Mouse (Mus musculus) 3134 (cell line): ENCODE measurements around the gene Pola2.

Source experiments
- DNase-seq: peaks from one replicate; pipeline ENCODE4 v3.0.0-alpha.2; 2011; ENCODE audit warnings: low spot score; ENCODE audit not compliant: insufficient read length; ENCODE audit errors: extremely low read depth

Gene Pola2

DNA sequence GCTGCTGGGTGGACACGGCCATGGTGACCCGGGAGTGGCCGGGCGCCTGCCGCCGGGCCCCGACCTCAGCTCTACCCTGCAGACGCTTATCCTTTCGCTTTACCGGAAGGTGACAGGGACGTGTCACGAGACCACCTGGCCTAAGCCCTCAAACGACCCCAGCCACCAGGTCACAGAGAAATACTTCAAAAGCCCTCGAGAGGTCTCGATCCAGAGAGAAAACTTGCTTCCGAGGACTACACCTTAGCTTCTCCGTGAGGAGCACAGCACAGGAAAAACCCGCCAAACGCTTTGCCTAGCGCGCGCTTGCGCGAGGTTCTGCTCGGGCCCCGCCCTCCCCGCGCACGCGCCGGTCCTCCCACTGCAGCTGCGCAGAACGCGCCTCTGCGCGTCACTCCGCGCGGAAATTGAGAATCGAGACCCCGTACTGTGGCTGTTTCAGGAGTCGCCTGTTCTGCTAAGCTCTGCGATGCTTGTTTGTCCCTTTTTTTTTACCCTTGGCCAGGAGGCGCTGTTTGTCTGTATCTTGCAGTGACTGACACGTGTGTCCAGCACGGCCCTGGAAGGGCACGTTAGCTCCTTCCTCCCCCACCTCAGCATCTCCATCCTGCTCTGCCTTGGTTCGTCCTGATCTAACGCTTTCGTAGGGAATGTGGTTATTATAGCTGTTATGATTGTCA lies at the start of gene Pola2:
TSS of gene Pola2 (minus strand) at position 320 of the 680 bp plus-strand sequence.
- peak; percentile 89 for DNase-seq

DNA sequence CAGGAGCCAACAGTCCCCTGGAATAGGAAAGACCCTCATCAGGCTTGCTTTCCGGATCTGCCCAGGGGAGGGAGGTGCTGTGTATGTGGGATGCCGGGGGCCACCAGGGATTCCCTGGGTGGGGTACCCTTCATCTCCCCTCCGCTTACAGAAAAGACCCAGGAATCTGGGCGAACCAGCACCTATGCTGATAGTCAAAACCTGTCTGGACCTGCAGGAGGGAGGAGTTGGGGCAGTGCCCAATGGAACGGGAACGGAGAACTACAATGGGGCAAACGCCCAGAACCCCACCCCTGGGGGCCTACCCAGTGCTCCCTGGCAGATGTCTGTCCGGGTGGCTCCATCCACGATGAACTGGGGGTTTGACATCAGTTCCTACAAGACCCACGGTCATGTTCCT lies 49.7 kb upstream of the Pola2 start:
- no peak for DNase-seq

GRCm38 (mm10) chr19:6009137-6009536 lies 45.1 kb upstream of the Pola2 start:
- no peak for DNase-seq

DNA sequence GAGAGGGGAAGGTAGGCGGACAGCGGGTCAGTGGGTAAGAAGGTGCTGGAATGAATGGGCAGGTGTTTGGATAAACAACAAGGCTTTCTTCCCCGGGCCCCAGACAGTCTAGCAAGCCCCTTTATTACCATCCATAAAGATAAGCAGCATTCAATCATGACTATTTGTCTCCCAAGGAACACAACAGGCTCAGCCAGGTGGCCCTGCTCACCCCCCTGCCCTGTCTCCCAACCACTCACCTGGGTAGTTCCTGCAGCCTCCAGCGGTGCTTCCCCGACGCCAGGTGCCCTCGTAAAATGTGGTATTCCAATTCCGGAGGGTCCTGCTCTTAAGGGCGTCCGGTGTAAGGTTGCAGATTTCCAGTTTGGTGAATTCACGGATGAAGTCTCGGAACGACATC lies 43.0 kb upstream of the Pola2 start:
- DNase-seq = no peak

DNA sequence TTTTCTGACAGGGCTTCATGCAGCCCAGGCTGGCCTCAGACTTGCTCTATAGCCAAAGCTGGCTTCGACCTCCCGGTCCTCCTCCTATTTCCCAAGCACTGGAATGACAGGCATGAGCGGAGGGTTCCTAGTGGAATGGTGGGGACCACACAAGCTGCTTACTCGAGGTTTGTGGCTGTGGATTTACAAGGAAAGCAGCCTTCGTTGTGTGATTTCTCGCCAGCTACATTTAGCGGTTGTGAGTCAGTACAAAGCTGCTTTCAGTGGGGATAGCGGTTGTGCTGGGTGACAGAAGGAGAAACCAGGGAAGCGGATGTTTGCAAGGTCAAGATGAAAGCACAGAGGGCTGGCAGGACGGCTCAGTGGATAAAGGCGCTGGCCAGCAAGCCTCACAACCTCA lies 41.5 kb upstream of the Pola2 start:
- DNase-seq = no peak

DNA sequence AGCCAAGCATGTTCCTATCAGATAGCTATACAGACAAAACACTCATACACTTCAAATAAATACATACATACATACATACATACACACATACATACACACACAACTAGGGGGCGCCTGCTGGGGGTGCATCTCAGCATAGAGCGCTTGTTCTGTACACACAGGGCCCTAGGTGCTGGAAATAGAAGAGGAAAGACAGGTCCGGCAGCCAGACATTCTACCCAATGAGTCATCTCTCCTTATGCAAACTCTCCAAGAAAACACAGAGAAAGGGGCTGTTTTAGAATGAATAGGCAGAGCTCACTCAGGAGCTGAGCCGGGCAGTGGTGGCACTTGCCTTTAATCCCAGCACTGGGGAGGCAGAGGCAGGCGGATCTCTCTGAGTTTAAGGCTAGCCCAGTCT lies 36.0 kb upstream of the Pola2 start:
- no peak for DNase-seq

- DNase-seq = no peak
Observed at GRCm38 (mm10) chr19:5998180-5998579, 34.2 kb upstream of the Pola2 start.

DNA sequence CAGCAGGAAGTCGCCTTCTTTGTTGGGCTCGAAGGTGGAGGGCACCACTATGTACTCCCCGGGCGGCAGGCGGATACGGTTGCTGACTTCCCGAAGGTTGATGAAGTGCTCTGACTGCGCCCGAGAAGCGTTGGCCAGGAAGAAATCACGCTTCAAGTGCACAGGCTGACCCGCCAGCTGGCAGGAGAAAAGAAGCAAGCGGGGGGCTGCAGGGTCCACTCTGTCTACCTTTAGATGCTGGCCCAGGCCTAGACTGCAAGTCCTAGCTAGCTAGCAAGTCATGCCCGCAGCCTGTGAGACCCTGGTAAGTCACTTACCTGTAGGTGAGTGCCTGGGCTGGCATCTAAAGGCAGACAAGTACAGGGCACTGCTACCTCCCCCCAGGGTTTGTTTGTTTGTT lies 30.7 kb upstream of the Pola2 start:
- DNase-seq = no peak

DNA sequence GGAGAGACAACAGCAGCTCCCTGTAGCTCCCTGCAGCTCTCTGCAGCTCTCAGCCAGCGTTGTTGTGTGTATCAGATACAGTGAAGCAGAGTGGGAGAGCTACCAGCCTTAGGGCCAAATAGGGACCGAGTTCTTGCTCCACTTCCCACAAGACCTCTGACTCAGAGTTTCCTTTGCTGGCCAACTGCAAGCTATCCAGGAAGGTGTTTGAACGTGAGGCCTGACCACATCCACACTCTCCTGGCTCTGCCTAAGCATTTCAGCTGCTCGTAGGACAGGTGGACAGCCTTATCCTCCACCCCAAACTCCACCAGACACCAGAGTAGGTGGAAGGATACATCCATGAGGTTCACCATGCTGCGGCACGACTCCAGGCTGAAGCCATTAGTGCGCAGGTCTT lies 28.0 kb upstream of the Pola2 start:
- DNase-seq = no peak

GRCm38 (mm10) chr19:5991467-5991866 lies 27.5 kb upstream of the Pola2 start:
- peak; percentile 66 for DNase-seq

- DNase-seq = no peak
Observed at GRCm38 (mm10) chr19:5990921-5991320, 26.9 kb upstream of the Pola2 start.

GRCm38 (mm10) chr19:5990033-5990432 lies 26.0 kb upstream of the Pola2 start:
- no peak for DNase-seq

DNA sequence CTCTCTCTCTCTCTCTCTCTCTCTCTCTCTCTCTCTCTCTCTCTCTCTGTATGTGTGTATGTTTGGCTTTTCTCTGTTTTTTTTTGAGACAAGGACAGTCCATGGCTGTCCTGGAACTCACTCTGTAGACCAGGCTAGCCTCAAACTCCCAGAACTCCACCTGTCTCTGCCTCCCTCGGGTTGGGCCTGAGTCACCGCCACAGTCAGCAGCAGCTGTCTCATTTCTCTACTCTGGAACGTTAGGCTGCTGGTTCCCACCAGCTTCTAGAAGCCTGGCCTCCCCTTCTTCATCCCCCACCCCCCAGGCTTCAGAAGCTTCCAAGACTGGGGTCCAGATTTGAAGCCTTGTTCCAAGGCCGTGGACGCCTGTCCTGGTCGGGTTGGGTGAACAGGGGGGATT lies 25.6 kb upstream of the Pola2 start:
- DNase-seq = no peak

DNA sequence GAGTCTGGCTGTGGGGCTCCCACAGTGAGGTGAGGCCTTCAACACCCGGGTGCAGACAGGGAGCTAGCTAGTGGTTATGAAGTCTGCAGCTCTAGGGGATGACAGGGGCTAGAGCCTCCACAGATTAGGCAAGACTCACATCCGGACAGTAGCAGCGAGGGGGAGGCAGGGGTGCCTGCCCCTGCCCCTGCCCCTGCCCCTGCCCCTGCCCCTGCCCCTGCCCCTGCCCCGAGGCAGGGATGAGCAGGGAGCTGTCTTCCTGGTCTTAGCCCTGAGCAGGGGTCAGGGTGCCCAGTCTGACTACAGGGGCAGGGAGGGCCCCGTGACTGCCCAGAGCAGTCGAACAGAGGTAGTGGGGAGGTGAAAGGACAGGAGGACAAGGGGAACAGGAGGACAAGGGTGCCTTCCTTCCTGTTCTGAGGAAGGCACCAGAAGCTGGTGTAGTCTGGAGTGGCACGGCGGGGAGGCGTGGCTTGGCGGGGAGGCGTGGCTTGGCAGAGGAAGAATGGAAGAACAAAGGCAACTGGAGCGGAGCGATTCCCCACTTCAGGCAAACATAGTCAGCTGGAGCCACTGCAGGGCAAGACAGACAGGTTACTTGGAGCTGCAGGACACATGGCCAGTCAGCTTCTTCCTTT lies 24.9 kb upstream of the Pola2 start:
- DNase-seq = peak; percentile 81

- DNase-seq = peak; percentile 67
Observed at GRCm38 (mm10) chr19:5988027-5988814, 24.2 kb upstream of the Pola2 start.

GRCm38 (mm10) chr19:5986043-5986442 lies 22.0 kb upstream of the Pola2 start, which contains the start of gene Slc22a20:
TSS of gene Slc22a20 (minus strand) at chr19:5986143.
- no peak for DNase-seq

DNA sequence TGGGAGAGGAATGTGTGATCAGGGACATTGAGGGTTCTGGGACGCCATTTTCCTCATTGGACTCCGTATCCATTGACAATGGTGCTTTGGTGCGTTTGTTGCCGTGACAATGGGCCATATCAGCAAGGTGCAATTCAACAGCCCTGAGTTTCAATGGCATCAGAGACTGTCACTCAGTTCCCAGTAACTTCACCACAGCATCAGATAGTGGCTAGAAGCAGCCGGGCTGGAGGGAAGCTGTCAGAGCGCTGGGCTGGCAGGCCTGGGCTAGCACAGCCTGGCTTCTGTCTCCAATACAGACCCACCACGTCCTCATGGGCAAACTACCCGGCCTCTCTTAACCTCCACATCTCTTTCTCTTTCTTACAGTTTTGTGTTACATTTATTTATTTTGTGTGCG lies 16.5 kb upstream of the Pola2 start:
- no peak for DNase-seq

- no peak for DNase-seq
Observed at GRCm38 (mm10) chr19:5977717-5978116, 13.7 kb upstream of the Pola2 start.

GRCm38 (mm10) chr19:5975676-5976075 lies 11.7 kb upstream of the Pola2 start:
- no peak for DNase-seq

DNA sequence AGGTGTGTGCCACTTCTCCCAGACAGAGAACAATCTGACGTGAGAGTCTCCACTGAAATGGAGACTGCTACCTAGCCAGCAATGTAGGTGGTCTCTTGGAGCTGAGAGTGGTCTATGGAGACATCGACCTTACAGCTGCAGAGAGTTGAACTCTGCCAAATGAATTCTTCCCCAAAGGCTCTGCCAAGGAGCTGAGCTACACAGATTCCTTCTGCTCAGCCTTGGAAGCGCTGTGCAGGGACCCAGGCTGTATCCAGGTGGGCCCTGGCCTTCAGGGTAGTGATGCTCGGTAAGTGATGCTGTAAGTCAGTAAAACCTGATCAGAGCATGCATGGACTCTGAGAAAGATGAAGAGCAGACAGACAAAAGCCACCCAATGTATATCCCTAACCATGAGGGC lies 11.1 kb upstream of the Pola2 start:
- no peak for DNase-seq

- no peak for DNase-seq
Observed at GRCm38 (mm10) chr19:5967664-5968063, 3.7 kb upstream of the Pola2 start.

DNA sequence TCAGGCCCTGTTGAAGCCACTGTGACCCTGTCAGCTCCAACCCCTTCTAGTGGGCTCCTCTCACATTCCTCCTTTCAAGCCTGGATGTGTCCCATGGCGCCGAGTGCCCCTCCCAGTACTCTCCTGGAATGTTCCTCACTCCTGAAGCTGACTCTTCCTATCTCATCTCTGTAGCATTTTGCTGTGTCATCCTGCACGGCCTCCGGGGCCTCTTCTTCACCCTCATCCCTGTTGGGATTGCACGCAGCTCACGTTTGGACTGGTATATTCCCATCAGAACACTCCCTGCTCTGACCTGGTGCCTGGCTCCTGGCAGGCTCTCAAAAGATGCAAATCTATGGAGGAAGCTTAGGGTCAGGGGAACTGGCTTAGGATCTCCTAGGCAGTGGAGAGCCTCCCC lies 2.8 kb upstream of the Pola2 start:
- no peak for DNase-seq
